12 mouse cellular contexts compared by ENCODE assay signal in the genomic region with DNA sequence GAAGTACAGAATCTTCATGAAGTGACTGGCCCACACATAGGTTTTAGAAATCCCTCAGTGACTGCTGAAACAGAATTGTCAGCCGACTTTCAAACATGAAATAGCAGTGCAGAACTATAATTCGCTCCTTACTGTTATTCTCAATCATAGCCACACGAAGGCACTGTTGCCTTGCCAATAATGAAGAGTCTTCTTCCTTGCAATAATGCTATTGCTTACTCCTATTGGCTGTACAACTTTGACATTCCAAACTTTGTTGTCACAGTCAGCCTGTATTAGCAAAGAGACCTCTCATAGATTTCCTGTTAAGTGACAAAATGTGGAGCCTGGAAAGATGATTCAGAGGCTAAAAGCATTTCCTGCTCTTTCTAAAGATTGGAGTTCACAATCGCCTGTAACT. TPM values are rescaled to one million over a fixed set of nuclear protein-coding genes. Genes with fewer than 3 reads are reported as not detected.
DNase-seq lines count a peak whose midpoint lies in the region; ATAC-seq and TF ChIP-seq lines count a peak whose summit lies in the region.
"Had no signal": no experiment of that assay in that cellular context is flagged by ENCODE, and none has a peak within 500 bp of the region (broad histone marks: within the 10 kb centered on the region; RNA-seq: fewer than 3 reads in every experiment).

No protein-coding gene starts in this region.

- TF ChIP-seq CTCF in kidney, postnatal 0 days (IDR thresholded peaks at IDR 0.05; ENCODE audit: low read depth) = peak; percentile 68

- peak; percentile 4 for DNase-seq in adrenal gland, postnatal 14 days
- DNase-seq in adrenal gland, postnatal 25 days = no peak
- DNase-seq in kidney, postnatal 0 days (ENCODE audit: low spot score) = peak; percentile 48
- DNase-seq in ES-CJ7 (ENCODE audit: low read depth, low spot score) = peak; percentile 27
- DNase-seq in heart, postnatal 4 days = peak; percentile 19
- no peak for DNase-seq in spleen, postnatal 10 days (ENCODE audit: low spot score in 2 of 2)
- no peak for DNase-seq in cerebellum, adult 9-11 months
- DNase-seq: B cell, adult 2 months had no signal

- no peaks in the 10 kb centered on the region for H3K36me3 ChIP-seq in kidney, postnatal 0 days (ENCODE audit: insufficient read depth, low read length)
- H3K36me3 ChIP-seq in kidney, embryonic 15.5 days = no peaks in the 10 kb centered on the region

- H3K4me3 ChIP-seq in kidney, postnatal 0 days (replicated peaks; ENCODE audit: low read depth, low read length) = no peak overlapping the region
- H3K4me3 ChIP-seq in kidney, embryonic 15.5 days (replicated peaks) = no peak overlapping the region

- H3K9me3 ChIP-seq in kidney, postnatal 0 days (replicated peaks; ENCODE audit: low read length) = no peaks in the 10 kb centered on the region
- no peaks in the 10 kb centered on the region for H3K9me3 ChIP-seq in kidney, embryonic 15.5 days (replicated peaks)

- no peaks in the 10 kb centered on the region for H3K27me3 ChIP-seq in kidney, postnatal 0 days (ENCODE audit: insufficient read depth, low read length)
- H3K27me3 ChIP-seq in kidney, embryonic 15.5 days = no peaks in the 10 kb centered on the region

- no peaks in the 10 kb centered on the region for H3K4me1 ChIP-seq in kidney, postnatal 0 days (replicated peaks; ENCODE audit: insufficient read depth, low read length)
- H3K4me1 ChIP-seq in kidney, embryonic 15.5 days = no peaks in the 10 kb centered on the region

- no peak for ATAC-seq in kidney, postnatal 0 days (replicated peaks; ENCODE audit: low FRiP score, low read depth)
- no peak for ATAC-seq in kidney, embryonic 15.5 days (replicated peaks; ENCODE audit: low FRiP score)

- H3K4me2 ChIP-seq in kidney, postnatal 0 days (ENCODE audit: low read length) = no peak overlapping the region
- no peak overlapping the region for H3K4me2 ChIP-seq in kidney, embryonic 15.5 days

- 52% methylated on average over 4 of the region's 4 CpGs for WGBS in kidney, postnatal 0 days
- WGBS in kidney, embryonic 15.5 days = 53% methylated on average over 4 of the region's 4 CpGs

- no peak overlapping the region for H3K27ac ChIP-seq in kidney, postnatal 0 days
- no peak overlapping the region for H3K27ac ChIP-seq in kidney, embryonic 15.5 days

- no peak overlapping the region for H3K9ac ChIP-seq in kidney, postnatal 0 days (ENCODE audit: low read depth, low read length)
- H3K9ac ChIP-seq in kidney, embryonic 15.5 days = no peak overlapping the region

RNA-seq across cellular contexts. Expression of gene Olfr684, which starts 7.3 kb away (rescaled TPM):
- total RNA-seq in adrenal gland, postnatal 14 days (2021) = not detected in 2 replicates
- not detected in 2 replicates for total RNA-seq in adrenal gland, postnatal 25 days (2021)
- not detected in 2 replicates for polyA plus RNA-seq in kidney, postnatal 0 days (2015; fragmentation: Nextera tagmentation; extraction: Ambion mirVana)
- polyA plus RNA-seq in kidney, embryonic 15.5 days (2015; fragmentation: Nextera tagmentation; extraction: Ambion mirVana) = not detected in 2 replicates
- not detected for total RNA-seq in heart, postnatal 4 days (2021)
- total RNA-seq: layer of hippocampus, postnatal 25 days; megakaryocyte, adult 5-6 weeks had no signal
- polyA plus RNA-seq: small intestine, adult 2 months had no signal

RNA-seq across cellular contexts. Expression of gene Olfr685, which starts 15.0 kb away (rescaled TPM):
- not detected in 2 replicates for total RNA-seq in adrenal gland, postnatal 14 days (2021)
- total RNA-seq in adrenal gland, postnatal 25 days (2021) = not detected in 2 replicates
- not detected in 2 replicates for polyA plus RNA-seq in kidney, postnatal 0 days (2015; fragmentation: Nextera tagmentation; extraction: Ambion mirVana)
- polyA plus RNA-seq in kidney, embryonic 15.5 days (2015; fragmentation: Nextera tagmentation; extraction: Ambion mirVana) = not detected in 2 replicates
- not detected for total RNA-seq in heart, postnatal 4 days (2021)
- total RNA-seq: layer of hippocampus, postnatal 25 days; megakaryocyte, adult 5-6 weeks had no signal
- polyA plus RNA-seq: small intestine, adult 2 months had no signal

RNA-seq across cellular contexts. Expression of gene Olfr683, which starts 24.0 kb away (rescaled TPM):
- total RNA-seq in adrenal gland, postnatal 14 days (2021) = not detected in 2 replicates
- not detected in 2 replicates for total RNA-seq in adrenal gland, postnatal 25 days (2021)
- not detected in 2 replicates for polyA plus RNA-seq in kidney, postnatal 0 days (2015; fragmentation: Nextera tagmentation; extraction: Ambion mirVana)
- not detected in 2 replicates for polyA plus RNA-seq in kidney, embryonic 15.5 days (2015; fragmentation: Nextera tagmentation; extraction: Ambion mirVana)
- not detected for total RNA-seq in heart, postnatal 4 days (2021)
- total RNA-seq: layer of hippocampus, postnatal 25 days; megakaryocyte, adult 5-6 weeks had no signal
- polyA plus RNA-seq: small intestine, adult 2 months had no signal

RNA-seq across cellular contexts. Expression of gene Olfr686, which starts 36.5 kb away (rescaled TPM):
- total RNA-seq in adrenal gland, postnatal 14 days (2021) = not detected in 2 replicates
- not detected in 2 replicates for total RNA-seq in adrenal gland, postnatal 25 days (2021)
- not detected in 2 replicates for polyA plus RNA-seq in kidney, postnatal 0 days (2015; fragmentation: Nextera tagmentation; extraction: Ambion mirVana)
- polyA plus RNA-seq in kidney, embryonic 15.5 days (2015; fragmentation: Nextera tagmentation; extraction: Ambion mirVana) = not detected in 2 replicates
- total RNA-seq in heart, postnatal 4 days (2021) = not detected
- total RNA-seq: layer of hippocampus, postnatal 25 days; megakaryocyte, adult 5-6 weeks had no signal
- polyA plus RNA-seq: small intestine, adult 2 months had no signal

RNA-seq across cellular contexts. Expression of gene Olfr681, which starts 54.1 kb away (rescaled TPM):
- not detected in 2 replicates for total RNA-seq in adrenal gland, postnatal 14 days (2021)
- not detected in 2 replicates for total RNA-seq in adrenal gland, postnatal 25 days (2021)
- polyA plus RNA-seq in kidney, postnatal 0 days (2015; fragmentation: Nextera tagmentation; extraction: Ambion mirVana) = not detected in 2 replicates
- polyA plus RNA-seq in kidney, embryonic 15.5 days (2015; fragmentation: Nextera tagmentation; extraction: Ambion mirVana) = not detected in 2 replicates
- not detected for total RNA-seq in heart, postnatal 4 days (2021)
- total RNA-seq: layer of hippocampus, postnatal 25 days; megakaryocyte, adult 5-6 weeks had no signal
- polyA plus RNA-seq: small intestine, adult 2 months had no signal

Comparison
In these comparisons a context has a peak if more than half of its experiments do, and no peak if none do; other contexts are left out.
1. DNase-seq: peak in adrenal gland, postnatal 14 days (single experiment), kidney, postnatal 0 days (single experiment), ES-CJ7 (single experiment) and heart, postnatal 4 days (single experiment); none in adrenal gland, postnatal 25 days (single experiment), spleen, postnatal 10 days (0 of 2) and cerebellum, adult 9-11 months (single experiment).